ENCODE assay signal across 1 mouse cellular context in the genomic region with DNA sequence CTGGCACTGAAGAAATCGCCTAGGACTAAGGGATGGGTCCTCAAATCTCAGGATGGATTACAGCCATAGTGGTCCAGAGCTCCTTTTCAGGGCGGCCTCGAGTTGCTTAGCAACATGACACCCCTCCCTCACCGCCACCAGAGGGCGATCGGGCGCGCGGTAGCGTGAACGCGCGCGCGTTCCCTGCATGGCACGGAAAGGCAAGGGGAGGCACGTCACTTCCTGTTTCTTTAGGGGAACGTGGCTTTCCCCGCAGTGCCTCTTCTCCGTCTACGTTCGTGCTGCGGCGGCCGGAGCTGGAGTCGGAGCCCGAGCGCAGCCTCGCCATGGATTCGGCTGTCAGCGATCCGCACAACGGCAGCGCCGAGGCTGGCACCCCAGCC.
TF ChIP-seq lines count a peak whose summit lies in the region.

Gene H13 (plus strand): TSS at position 206 of the 383 bp plus-strand sequence.

TF ChIP-seq in CH12.LX, 34 proteins besides CTCF, POLR2A, EP300 and RAD21 (continued from another document):
- TF ChIP-seq MYC (IDR thresholded peaks at IDR 0.05; ENCODE audit: low read depth, low read length) (peak; percentile 86; the same call in 1 of the 2 replicates), USF1 (IDR thresholded peaks at IDR 0.05; ENCODE audit: low read depth, low read length) (no peak), MEF2A (IDR thresholded peaks at IDR 0.05; ENCODE audit: borderline replicate concordance, low read depth, low read length) (peak; percentile 60; the same call in 1 of the 2 replicates), ZNF384 (IDR thresholded peaks at IDR 0.05; ENCODE audit: low read depth, low read length) (no peak), ELF1 (IDR thresholded peaks at IDR 0.05; ENCODE audit: low read depth, low read length) (peak; percentile 85), POLR2AphosphoS2 (IDR thresholded peaks at IDR 0.05; ENCODE audit: low read depth, low read length) (peak; percentile 53; the same call in 1 of the 2 replicates), TBP (conservative IDR thresholded peaks at IDR 0.05; ENCODE audit: low read depth, low read length) (peak; percentile 82), CHD2 (IDR thresholded peaks at IDR 0.05; ENCODE audit: low read length) (no peak), SIN3A (IDR thresholded peaks at IDR 0.05; ENCODE audit: low read length) (peak; percentile 83), MAX (IDR thresholded peaks at IDR 0.05; ENCODE audit: low read length) (peak; percentile 88; the same call in 1 of the 2 replicates)
